Mouse (Mus musculus) 416B (cell line): ENCODE results near the gene H2-Ob.
A peak's percentile ranks its signal among the peaks of the same experiment; 100 is the strongest.

ENCODE experiments used
- DNase-seq: peaks from one replicate; pipeline ENCODE4 v3.0.0; 2011; ENCODE audit warnings: low read depth

Gene H2-Ob

DNA sequence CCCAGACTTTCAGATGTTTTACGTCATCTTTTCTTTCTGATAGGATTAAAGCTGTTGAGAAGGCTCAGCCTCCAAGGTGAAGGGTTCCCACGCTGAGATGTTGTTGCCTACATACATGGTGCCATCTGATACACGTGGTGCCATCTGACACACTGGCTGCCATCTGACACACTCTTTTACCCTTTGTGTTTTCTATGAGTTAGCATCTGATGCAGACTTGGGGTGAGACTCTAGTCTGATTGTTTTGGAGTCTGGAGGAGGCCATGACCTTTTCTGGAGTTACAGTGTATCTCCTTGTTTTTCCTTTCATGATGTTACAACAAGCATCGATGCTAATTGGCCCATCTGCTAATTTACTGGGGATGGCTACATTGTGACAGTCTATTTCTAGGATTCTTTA is 6.0 kb downstream of the H2-Ob start:
- DNase-seq = no peak

- peak; percentile 43 for DNase-seq
Measured at GRCm38 (mm10) chr17:34247047-34247446, 8.3 kb downstream of the H2-Ob start.

DNA sequence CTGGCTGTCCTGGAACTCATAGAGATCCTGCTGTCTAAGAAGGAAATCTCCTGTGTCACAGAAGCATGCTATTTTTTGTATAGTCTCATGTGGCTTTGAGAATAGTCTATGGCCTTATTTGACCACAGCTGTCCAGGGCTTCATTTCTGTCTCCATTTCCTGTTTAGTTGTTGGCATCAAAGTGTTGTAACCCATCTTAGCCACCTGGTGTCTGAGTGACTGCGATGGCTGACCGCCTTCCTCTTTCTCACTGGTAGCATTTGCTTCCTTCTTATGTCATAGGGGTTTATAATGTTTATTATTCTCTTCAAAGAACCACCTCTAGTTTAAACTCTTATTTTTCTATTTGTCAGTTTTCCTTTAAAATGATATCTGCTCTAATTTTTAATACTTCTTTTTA is 10.1 kb downstream of the H2-Ob start:
- peak; percentile 66 for DNase-seq

- DNase-seq = no peak
Measured at GRCm38 (mm10) chr17:34249361-34249760, 10.7 kb downstream of the H2-Ob start.

- peak; percentile 73 for DNase-seq
Measured at GRCm38 (mm10) chr17:34249878-34250277, 11.2 kb downstream of the H2-Ob start.

DNA sequence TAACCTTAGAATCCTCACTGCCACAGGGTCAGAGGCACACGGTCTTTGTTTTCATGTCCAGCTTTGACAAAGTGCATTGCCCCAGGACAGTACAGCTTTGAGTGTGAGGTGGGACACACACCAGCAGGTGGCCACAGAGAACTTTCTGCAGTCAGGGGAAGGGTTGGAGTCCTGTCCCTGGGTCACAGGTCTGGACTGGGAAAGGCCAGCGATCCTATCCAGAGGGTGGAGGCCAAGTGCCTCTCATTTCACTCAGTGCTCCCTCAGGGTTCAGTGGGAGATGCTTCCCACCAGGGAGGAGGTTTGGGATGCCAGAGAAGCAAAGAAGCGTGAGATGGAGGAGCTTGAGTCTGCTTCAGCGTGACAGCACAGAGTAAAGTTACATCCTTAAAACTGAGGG is 13.0 kb downstream of the H2-Ob start:
- DNase-seq = peak; percentile 29

DNA sequence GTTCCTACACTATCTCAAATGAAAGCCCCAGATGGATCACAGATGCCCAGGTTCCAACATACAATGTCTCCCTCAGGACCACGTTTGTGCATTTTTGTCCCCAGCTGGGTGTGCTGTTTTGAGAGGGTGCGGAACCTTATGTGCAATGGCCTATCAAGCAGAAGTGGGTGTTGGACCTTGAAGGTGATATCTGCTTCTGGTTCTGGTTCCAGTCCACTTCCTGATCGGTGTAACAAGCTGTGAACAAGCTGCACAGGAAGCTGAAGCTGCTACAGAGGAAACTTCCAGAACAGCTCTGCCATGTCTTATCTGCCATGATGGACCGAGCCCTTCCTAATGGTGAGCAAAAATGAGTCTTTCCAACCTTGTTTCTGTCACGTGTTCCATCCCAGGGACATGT is 17.8 kb downstream of the H2-Ob start:
- no peak for DNase-seq

GRCm38 (mm10) chr17:34257594-34258375 is 19.1 kb downstream of the H2-Ob start, which contains the start of gene H2-Ab1:
TSS of gene H2-Ab1 (plus strand) at chr17:34257689.
- peak; percentile 83 for DNase-seq

GRCm38 (mm10) chr17:34260551-34260950 is 21.8 kb downstream of the H2-Ob start:
- DNase-seq = no peak

DNA sequence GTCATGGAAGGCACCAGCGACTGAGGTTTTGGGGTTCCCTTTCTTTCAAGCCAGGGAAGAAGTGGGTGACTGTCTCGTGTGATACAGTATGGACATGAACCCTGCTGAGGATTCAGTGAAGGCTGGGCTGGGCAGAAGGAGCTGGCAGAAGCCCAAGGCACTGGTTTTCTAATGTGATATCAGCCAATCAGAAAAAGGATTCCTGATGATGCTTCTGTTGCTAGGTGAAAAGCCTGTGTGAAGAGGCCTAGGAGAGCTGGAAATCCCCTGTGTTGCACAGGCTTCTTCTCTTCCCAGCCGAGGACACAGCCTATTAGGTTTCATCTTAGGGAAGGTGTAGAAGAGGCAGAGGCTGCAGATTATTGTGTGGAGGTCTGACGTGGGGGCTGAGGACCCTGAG is 22.8 kb downstream of the H2-Ob start:
- DNase-seq = peak; percentile 64

DNA sequence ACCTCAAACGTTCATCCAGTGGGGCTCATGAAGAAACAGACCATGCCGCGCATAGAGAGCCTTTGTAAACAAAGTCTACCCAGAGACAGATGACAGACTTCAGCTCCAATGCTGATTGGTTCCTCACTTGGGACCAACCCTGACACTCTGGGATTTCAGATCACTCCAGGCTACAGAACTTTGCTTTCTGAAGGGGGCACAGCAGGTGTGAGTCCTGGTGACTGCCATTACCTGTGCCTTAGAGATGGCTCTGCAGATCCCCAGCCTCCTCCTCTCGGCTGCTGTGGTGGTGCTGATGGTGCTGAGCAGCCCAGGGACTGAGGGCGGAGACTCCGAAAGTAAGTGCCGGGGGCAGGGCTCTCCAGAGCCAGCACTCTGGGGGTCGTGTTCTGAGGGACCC is 24.4 kb downstream of the H2-Ob start:
- peak; percentile 45 for DNase-seq

- DNase-seq = no peak
Measured at GRCm38 (mm10) chr17:34263811-34264371, 25.2 kb downstream of the H2-Ob start.

- DNase-seq = no peak
Measured at GRCm38 (mm10) chr17:34264452-34265351, 26.0 kb downstream of the H2-Ob start.

DNA sequence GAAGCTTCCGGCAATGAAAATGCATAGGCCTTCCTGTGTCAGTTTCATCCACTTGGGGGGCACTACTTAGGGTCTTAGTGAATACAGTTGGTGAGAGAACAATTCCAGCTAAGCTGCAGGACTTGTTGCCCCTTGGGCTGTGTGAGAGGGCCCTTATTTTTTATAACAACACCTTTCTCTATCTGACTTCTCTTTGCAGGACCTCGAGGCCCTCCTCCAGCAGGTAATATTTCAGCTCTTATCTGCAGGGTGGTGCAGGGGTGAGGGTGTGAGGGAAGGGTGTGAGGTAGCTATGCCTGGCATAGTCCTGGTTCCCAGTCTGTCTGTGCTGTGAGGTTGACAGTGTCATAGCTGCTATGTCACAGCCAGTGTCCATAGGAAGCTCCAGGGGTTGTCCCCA is 29.6 kb downstream of the H2-Ob start:
- DNase-seq = no peak

- DNase-seq = no peak
Measured at GRCm38 (mm10) chr17:34268748-34269147, 30.0 kb downstream of the H2-Ob start.

- DNase-seq = no peak
Measured at GRCm38 (mm10) chr17:34269817-34270216, 31.1 kb downstream of the H2-Ob start.

DNA sequence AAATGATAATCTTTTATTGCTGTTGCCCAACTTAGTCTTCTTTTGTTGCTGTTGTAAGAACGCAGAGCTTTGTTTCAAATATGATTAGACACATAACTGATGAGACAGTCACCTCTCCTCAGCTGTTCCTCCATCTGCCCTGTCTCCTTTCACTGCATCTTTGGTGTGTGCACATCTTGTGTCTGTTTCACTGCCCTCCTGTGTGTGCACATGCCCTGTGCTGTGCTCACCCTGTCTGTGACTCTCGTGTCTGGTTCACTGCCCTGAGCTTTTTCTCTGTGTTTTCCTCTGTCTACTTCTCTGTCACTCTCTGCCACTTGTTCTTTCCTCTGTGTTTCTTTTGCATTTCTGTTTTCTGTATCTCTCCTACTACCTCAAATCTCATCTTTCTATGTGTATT is 31.5 kb downstream of the H2-Ob start:
- no peak for DNase-seq

- DNase-seq = no peak
Measured at GRCm38 (mm10) chr17:34270940-34271339, 32.2 kb downstream of the H2-Ob start.

DNA sequence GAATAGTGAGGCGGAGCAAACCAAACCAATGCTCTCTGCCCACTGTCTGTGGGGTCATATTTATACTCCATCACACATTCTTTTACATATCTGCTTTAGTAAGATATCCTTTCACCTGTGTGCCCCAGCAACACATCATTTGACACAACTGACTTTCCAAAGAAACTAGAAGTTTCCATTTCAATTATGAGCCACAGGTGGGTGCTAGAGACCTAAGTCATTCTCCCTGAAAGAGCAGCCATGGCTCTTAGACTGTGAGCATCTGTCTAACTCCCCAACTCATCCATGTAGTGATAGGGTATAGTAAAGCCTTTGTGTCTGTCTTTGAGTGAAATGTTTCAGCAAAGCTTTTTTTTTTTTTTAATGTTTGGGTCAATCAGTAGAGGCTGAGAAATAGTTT is 33.4 kb downstream of the H2-Ob start:
- DNase-seq = no peak

GRCm38 (mm10) chr17:34280499-34281038 is 41.9 kb downstream of the H2-Ob start:
- no peak for DNase-seq

GRCm38 (mm10) chr17:34281836-34282235 is 43.1 kb downstream of the H2-Ob start:
- no peak for DNase-seq

DNA sequence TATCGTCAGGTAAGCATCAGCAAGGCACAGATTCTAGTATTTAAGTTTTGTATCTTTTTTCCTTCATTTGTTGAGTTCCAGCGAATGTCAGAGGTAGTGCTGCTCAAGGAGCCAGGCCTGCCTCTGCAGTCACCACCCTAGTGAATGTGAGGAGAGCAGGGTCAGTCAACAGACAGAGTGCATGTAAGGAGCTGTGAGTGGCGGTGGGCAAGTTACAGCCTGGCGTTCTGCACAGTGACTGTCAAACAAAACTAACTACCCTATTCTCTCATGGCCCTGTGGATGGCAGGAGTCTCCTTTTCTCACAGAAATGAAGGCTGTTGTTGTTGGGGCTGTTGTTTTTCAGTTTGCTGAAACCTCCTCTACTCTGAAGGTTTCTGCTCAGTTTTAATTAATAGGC is 46.7 kb downstream of the H2-Ob start:
- no peak for DNase-seq

DNA sequence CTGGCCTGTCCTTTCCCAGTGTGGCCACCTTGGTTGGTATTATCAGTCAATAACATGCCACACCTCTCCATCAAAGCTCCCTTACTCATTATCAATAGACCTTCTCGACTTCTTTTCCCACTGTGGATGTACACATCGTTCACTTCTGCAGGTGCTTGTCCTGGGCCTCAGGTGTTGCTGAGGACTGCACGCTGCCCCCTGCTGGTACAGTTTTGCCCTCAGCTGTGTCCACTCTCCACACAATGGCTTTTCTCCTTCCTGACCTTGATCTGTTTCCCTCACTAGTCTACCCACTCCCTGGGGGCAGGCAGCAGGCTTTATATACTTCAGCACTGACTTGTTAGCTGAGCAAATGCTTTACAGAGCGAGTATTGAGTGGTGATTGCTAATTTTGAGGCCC is 47.1 kb downstream of the H2-Ob start:
- DNase-seq = no peak
